Comparison of ENCODE assay signal across 10 mouse cellular contexts in genomic region chr10:95577567-95577950, GRCm38 (mm10). TPM values are rescaled to one million over a fixed set of nuclear protein-coding genes. Genes with fewer than 3 reads are reported as not detected.
A peak's percentile ranks its signal among the peaks of the same experiment; 100 is the strongest.
DNase-seq lines count a peak whose midpoint lies in the region; ATAC-seq and TF ChIP-seq lines count a peak whose summit lies in the region.
"Had no signal": no experiment of that assay in that cellular context is flagged by ENCODE, and none has a peak within 500 bp of the region (broad histone marks: within the 10 kb centered on the region; RNA-seq: fewer than 3 reads in every experiment).

No protein-coding gene starts in this region.

- no peak overlapping the region for H3K9ac ChIP-seq in forebrain, embryonic 15.5 days (replicated peaks)
- H3K9ac ChIP-seq in lung, embryonic 14.5 days, result no peak overlapping the region; the same call in 1 of the 2 replicates
- H3K9ac ChIP-seq: liver, embryonic 13.5 days had no signal

- no peaks in the 10 kb centered on the region; the same call in 1 of the 2 replicates for H3K27me3 ChIP-seq in forebrain, embryonic 10.5 days (ENCODE audit: poor library complexity, severe bottlenecking)
- H3K27me3 ChIP-seq in forebrain, embryonic 15.5 days, result no peaks in the 10 kb centered on the region
- H3K27me3 ChIP-seq in lung, embryonic 14.5 days (ENCODE audit: insufficient read depth, low read length), result no peaks in the 10 kb centered on the region
- H3K27me3 ChIP-seq: liver, embryonic 13.5 days had no signal

- no peaks in the 10 kb centered on the region for H3K36me3 ChIP-seq in forebrain, embryonic 10.5 days (replicated peaks)
- no peaks in the 10 kb centered on the region for H3K36me3 ChIP-seq in forebrain, embryonic 15.5 days
- H3K36me3 ChIP-seq in lung, embryonic 14.5 days (ENCODE audit: insufficient read depth), result no peaks in the 10 kb centered on the region
- H3K36me3 ChIP-seq: liver, embryonic 13.5 days had no signal

- ATAC-seq in forebrain, embryonic 15.5 days (replicated peaks), result no peak
- no peak for ATAC-seq in lung, embryonic 14.5 days (ENCODE audit: insufficient read depth)

- peak overlapping the region; percentile 68 for H3K27ac ChIP-seq in forebrain, embryonic 10.5 days
- no peak overlapping the region for H3K27ac ChIP-seq in forebrain, embryonic 15.5 days (replicated peaks)
- peak overlapping the region; percentile 55; the same call in 1 of the 2 replicates for H3K27ac ChIP-seq in lung, embryonic 14.5 days (ENCODE audit: low read depth)
- H3K27ac ChIP-seq: liver, embryonic 13.5 days had no signal

- no peak overlapping the region for H3K4me2 ChIP-seq in forebrain, embryonic 15.5 days (replicated peaks)
- H3K4me2 ChIP-seq in lung, embryonic 14.5 days, result no peak overlapping the region
- H3K4me2 ChIP-seq: liver, embryonic 13.5 days had no signal

- H3K4me3 ChIP-seq in forebrain, embryonic 10.5 days, result no peak overlapping the region
- no peak overlapping the region for H3K4me3 ChIP-seq in forebrain, embryonic 15.5 days
- no peak overlapping the region for H3K4me3 ChIP-seq in lung, embryonic 14.5 days (ENCODE audit: low read depth, low read length)
- H3K4me3 ChIP-seq: liver, embryonic 13.5 days had no signal

- 56% methylated on average over 4 of the region's 4 CpGs for WGBS in forebrain, embryonic 10.5 days
- 22% methylated on average over 4 of the region's 4 CpGs for WGBS in forebrain, embryonic 15.5 days
- WGBS in lung, embryonic 14.5 days, result 17% methylated on average over 4 of the region's 4 CpGs

- H3K4me1 ChIP-seq in forebrain, embryonic 10.5 days, result peaks cover 24% of the 10 kb centered on the region
- peaks cover 9% of the 10 kb centered on the region; the same call in 1 of the 2 replicates for H3K4me1 ChIP-seq in forebrain, embryonic 15.5 days
- H3K4me1 ChIP-seq in lung, embryonic 14.5 days (ENCODE audit: insufficient read depth), result 0 out of 2 replicates have a peak, but pooled peaks cover 4% of the 10 kb centered on the region

- no peaks in the 10 kb centered on the region; the same call in 1 of the 2 replicates for H3K9me3 ChIP-seq in forebrain, embryonic 10.5 days
- no peaks in the 10 kb centered on the region for H3K9me3 ChIP-seq in forebrain, embryonic 15.5 days
- no peaks in the 10 kb centered on the region for H3K9me3 ChIP-seq in lung, embryonic 14.5 days (ENCODE audit: low read depth, low read length)
- H3K9me3 ChIP-seq: liver, embryonic 13.5 days had no signal

- no peak for TF ChIP-seq CTCF in lung, embryonic 14.5 days (IDR thresholded peaks at IDR 0.05; ENCODE audit: low read depth)

- no peak for DNase-seq in forebrain, embryonic 10.5 days (ENCODE audit: extremely low spot score, low spot score)
- DNase-seq in ovary, adult 18-20 months (ENCODE audit: low spot score), result peak; percentile 16
- DNase-seq in ovary, postnatal 14 days (ENCODE audit: low spot score), result no peak
- DNase-seq in lung, embryonic 14.5 days, result peak; percentile 56
- DNase-seq in gastrocnemius, postnatal 10 days, result no peak
- DNase-seq in right cerebral cortex, adult 18-20 months, result no peak
- DNase-seq in cerebellum, adult 11 months, result no peak
- DNase-seq: heart, postnatal 10 days; liver, embryonic 13.5 days had no signal

RNA-seq across cellular contexts. Expression of gene Nudt4, which starts 13.6 kb away (rescaled TPM):
- 76.9 and 82.3 TPM in 2 replicates for polyA plus RNA-seq in forebrain, embryonic 10.5 days (2016; fragmentation: Nextera tagmentation; extraction: Ambion mirVana)
- 74.7 and 79.2 TPM in 2 replicates for polyA plus RNA-seq in forebrain, embryonic 15.5 days (2015; fragmentation: Nextera tagmentation; extraction: Ambion mirVana)
- 91.2 and 93.4 TPM in 2 replicates for polyA plus RNA-seq in lung, embryonic 14.5 days (2014; fragmentation: Nextera tagmentation; extraction: Ambion mirVana)
- 100 to 1,000 TPM; 212 to 218 TPM for total RNA-seq in gastrocnemius, postnatal 10 days (2021)

Comparison
In these comparisons a context has a peak if more than half of its experiments do, and no peak if none do; other contexts are left out.
1. DNase-seq: peak in ovary, adult 18-20 months (single experiment) and lung, embryonic 14.5 days (single experiment); none in forebrain, embryonic 10.5 days (single experiment), ovary, postnatal 14 days (single experiment), gastrocnemius, postnatal 10 days (single experiment), right cerebral cortex, adult 18-20 months (single experiment) and cerebellum, adult 11 months (single experiment).